Mouse (Mus musculus): ENCODE data around the gene Oxsm. TPM values are rescaled to one million over a fixed set of nuclear protein-coding genes. Genes with fewer than 3 reads are reported as not detected.

The Oxsm gene
- polyA plus RNA-seq, 1 experiment from 2014 or later, result 2.2 TPM

DNA sequence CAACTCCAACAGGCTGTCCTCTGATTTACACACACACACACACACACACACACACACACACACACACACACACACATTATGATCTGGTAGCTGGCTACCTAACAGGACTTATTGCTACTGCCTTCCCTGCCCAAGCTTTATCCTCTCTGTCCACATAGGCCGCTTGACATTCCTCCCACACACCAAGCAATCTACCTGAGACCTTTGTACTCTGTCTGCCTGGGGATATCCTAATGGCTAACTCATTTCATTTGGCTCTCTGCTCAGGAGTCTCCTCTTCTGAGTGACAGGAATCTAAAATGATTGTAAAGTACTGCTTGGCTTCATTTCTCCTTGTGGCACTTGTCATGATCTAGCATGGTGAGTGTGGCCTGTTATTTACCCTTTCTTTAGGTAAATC lies 60.5 kb downstream of the Oxsm start:
- Histone ChIP-seq H3K4me3 (replicated peaks) (no peak overlapping the region), H3K36me3 (no peaks in the 10 kb centered on the region), H3K4me1 (no peaks in the 10 kb centered on the region), H3K4me2 (no peak overlapping the region), H3K27me3 (replicated peaks) (no peaks in the 10 kb centered on the region), H3K9me3 (replicated peaks) (no peaks in the 10 kb centered on the region), H3K27ac (replicated peaks) (no peak overlapping the region), H3K9ac (replicated peaks) (no peak overlapping the region)
- ATAC-seq (ENCODE audit: low FRiP score), result no peak
- 75% methylated on average over 1 of the region's 1 CpGs for WGBS

Other genes starting within 250 kb of the Oxsm start
- gene Ngly1, start 528 bp downstream of the Oxsm start, polyA plus RNA-seq (2015; fragmentation: Nextera tagmentation; extraction: Ambion mirVana), result 27.1 and 32.7 TPM in 2 replicates
- gene Top2b, start 115.4 kb upstream of the Oxsm start, polyA plus RNA-seq (2015; fragmentation: Nextera tagmentation; extraction: Ambion mirVana), result 57.7 and 60.3 TPM in 2 replicates